Mouse (Mus musculus) macrophage (primary cell): ENCODE data around the gene Clmp. TPM values are rescaled to one million over a fixed set of nuclear protein-coding genes. Genes with fewer than 3 reads are reported as not detected.
"Not testable (repeated sequence)": the region's sequence is repeated elsewhere in the genome, so short reads cannot be mapped to it uniquely, and the experiment has no call there.

Experiments
- H3K27ac ChIP-seq: fragments of 350-480 bp; formaldehyde crosslinking; 2 replicates; pipeline ENCODE4 v1.9.0; 2021
- H3K36me3 ChIP-seq: fragments of 350-480 bp; formaldehyde crosslinking; 2 replicates; pipeline ENCODE4 v1.9.0; 2021; ENCODE audit errors: inconsistent target
- H3K4me3 ChIP-seq: fragments of 350-480 bp; formaldehyde crosslinking; 2 replicates; pipeline ENCODE4 v1.9.0; 2021; ENCODE audit errors: inconsistent target
- H3K79me2 ChIP-seq: fragments of 350-480 bp; formaldehyde crosslinking; 2 replicates; pipeline ENCODE4 v1.9.0; 2021; ENCODE audit errors: inconsistent target
- WGBS: methylation state at CpG from one replicate; pipeline ENCODE4 v1.1.7; 2026; ENCODE audit warnings: inconsistent platforms; ENCODE audit not compliant: missing documents; 5-methylcytosine and 5-hydroxymethylcytosine counted together
- polyA plus RNA-seq: library from polyadenylated mRNA; stranded (reverse); fragments of 250-400 nt; gene quantifications from 3 replicates; pipeline ENCODE4 v1.2.4, GENCODE M21; 2018; ENCODE audit warnings: inconsistent platforms

The Clmp gene
- polyA plus RNA-seq, 1 experiment from 2014 or later, result 0.20 TPM

- Histone ChIP-seq H3K4me3 (peak overlapping the region; percentile 78), H3K79me2 (peaks cover 29% of the 10 kb centered on the region), H3K36me3 (peaks cover 16% of the 10 kb centered on the region; the same call in 1 of the 2 replicates)
- not testable (repeated sequence) for H3K27ac ChIP-seq
- WGBS, result 6% methylated on average over 7 of the region's 8 CpGs
Observed at GRCm38 (mm10) chr9:40802533-40802875, 116.7 kb downstream of the Clmp start.

- not testable (repeated sequence) for H3K4me3 ChIP-seq, H3K27ac ChIP-seq
- Histone ChIP-seq H3K36me3 (peaks cover 16% of the 10 kb centered on the region; the same call in 1 of the 2 replicates), H3K79me2 (peaks cover 29% of the 10 kb centered on the region)
- 80% methylated on average over 3 of the region's 3 CpGs for WGBS
Observed at GRCm38 (mm10) chr9:40804576-40804975, 118.8 kb downstream of the Clmp start.

DNA sequence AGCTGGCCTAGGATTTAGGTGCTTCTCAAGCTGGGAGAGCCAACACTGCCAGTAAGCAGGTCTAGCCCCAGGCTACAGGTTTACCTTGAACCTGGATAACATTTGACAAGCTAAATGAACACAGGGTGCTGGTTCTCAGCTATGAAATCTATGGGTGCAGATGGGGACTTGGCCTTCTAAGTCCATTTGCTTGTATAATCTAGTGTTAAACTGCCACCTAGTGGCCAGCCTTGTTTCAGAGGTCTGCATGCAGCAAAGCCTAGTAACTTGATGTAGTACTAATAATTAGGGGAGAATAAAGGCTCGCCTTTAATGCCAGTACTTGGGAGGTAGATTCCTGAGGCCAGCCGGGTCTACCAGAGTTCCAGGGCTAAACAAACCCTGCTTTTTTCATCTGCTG is 119.5 kb downstream of the Clmp start:
- no peak overlapping the region for H3K4me3 ChIP-seq
- peaks cover 29% of the 10 kb centered on the region for H3K79me2 ChIP-seq
- WGBS, result 45% methylated on average over 2 of the region's 2 CpGs
- peaks cover 16% of the 10 kb centered on the region; the same call in 1 of the 2 replicates for H3K36me3 ChIP-seq
- H3K27ac ChIP-seq, result no peak overlapping the region

DNA sequence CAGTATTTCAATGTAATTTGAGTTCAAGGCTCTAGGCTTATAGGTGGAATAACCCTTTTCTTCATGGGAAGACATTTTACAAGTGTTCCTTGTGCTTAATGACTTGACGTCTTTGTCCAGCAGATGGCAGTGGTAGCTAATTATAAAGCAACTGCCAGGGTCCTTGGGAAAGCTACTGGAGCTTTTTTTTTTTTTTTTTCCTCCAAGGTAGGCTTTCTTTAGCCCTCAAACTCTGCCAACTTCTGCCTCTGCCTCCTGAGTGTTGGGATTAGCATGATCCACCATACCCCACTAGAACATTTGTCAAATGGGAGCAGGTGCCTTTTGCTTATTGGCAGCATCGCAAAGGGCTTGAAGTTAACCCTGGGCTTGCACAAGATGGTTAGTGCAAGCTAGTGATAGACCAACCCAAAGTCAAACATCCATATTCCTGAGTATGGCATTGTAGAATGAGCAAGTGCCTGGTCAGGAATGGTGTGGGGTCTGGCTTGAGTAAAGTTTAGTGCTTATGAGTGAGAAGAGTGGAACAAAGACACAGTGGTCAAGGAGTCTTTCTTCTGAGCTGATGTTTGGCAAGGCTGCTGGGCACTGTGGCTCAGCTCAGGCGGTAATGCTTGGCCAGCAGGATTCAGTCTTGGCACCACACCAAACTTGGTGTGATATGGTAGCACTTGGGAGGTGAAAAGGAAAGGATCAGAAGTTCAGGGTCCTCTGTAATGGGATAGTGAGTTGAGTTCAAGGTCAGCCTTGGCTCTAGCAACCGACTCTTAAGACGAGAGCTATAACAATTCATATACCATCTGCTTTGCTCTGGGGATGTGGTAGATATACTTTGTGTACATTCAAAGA is 120.9 kb downstream of the Clmp start:
- WGBS, result 57% methylated on average over 5 of the region's 5 CpGs
- Histone ChIP-seq H3K79me2 (peaks cover 23% of the 10 kb centered on the region), H3K36me3 (peaks cover 16% of the 10 kb centered on the region; the same call in 1 of the 2 replicates), H3K27ac (no peak overlapping the region), H3K4me3 (no peak overlapping the region)

- Histone ChIP-seq H3K27ac (no peak overlapping the region), H3K4me3 (no peak overlapping the region), H3K79me2 (peaks cover 15% of the 10 kb centered on the region), H3K36me3 (peaks cover 16% of the 10 kb centered on the region; the same call in 1 of the 2 replicates)
- 40% methylated on average over 11 of the region's 11 CpGs for WGBS
Observed at GRCm38 (mm10) chr9:40807289-40807920, 121.6 kb downstream of the Clmp start.

DNA sequence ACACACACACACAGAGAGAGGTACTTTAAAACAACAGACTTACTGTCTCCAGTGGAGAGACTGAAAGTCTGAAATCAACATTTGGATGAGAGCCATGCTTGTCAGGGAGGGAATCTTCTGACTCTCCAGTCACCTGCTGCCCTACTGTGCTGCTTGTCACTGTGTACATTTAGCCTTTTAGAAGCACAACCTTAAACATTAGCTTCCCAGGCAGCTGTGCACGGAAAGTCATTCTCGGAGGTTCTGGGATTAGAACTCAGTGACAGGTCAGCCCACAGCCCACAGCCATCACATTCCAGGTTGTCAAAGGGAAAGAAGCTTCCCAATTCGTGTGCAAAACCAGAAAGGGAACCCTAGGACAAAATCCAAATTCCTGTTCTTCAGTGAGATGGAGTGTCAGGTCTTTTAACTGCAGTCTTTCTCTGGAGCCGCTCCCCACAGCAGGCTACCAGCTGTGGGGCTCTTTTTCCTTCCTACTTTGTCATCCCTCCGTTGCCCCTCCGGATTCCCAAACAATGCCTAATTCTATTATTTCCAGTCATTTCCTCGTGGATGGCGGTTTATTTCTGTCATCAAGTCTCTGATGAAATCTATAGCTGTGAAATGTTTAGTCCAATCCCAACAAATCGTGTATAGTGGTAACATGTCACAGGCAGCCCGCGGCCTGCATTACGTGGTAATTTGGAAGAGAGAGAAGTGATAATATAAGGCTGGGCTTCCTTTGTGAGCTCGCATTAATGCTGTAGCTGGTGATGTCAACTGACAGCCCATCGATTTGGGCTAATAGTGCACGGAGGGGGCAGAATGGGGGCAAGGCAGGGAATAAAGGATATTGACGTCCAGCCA is 122.5 kb downstream of the Clmp start:
- peaks cover 16% of the 10 kb centered on the region; the same call in 1 of the 2 replicates for H3K36me3 ChIP-seq
- peaks cover 9% of the 10 kb centered on the region for H3K79me2 ChIP-seq
- H3K27ac ChIP-seq, result no peak overlapping the region
- no peak overlapping the region for H3K4me3 ChIP-seq
- 76% methylated on average over 16 of the region's 16 CpGs for WGBS

GRCm38 (mm10) chr9:40808907-40809280 is 123.1 kb downstream of the Clmp start:
- no peak overlapping the region for H3K27ac ChIP-seq
- H3K36me3 ChIP-seq, result peaks cover 16% of the 10 kb centered on the region; the same call in 1 of the 2 replicates
- H3K4me3 ChIP-seq, result no peak overlapping the region

GRCm38 (mm10) chr9:40811860-40812259 is 126.1 kb downstream of the Clmp start:
- Histone ChIP-seq H3K4me3 (no peak overlapping the region), H3K27ac (peak overlapping the region; percentile 47; the same call in 1 of the 2 replicates), H3K79me2 (no peaks in the 10 kb centered on the region), H3K36me3 (no peaks in the 10 kb centered on the region)
- 77% methylated on average over 2 of the region's 2 CpGs for WGBS

More at GRCm38 (mm10) chr9:40808907-40809280, 123.1 kb downstream of the Clmp start:
- 92% methylated on average over 7 of the region's 8 CpGs for WGBS
- H3K79me2 ChIP-seq, result peaks cover 3% of the 10 kb centered on the region; the same call in 1 of the 2 replicates

DNA sequence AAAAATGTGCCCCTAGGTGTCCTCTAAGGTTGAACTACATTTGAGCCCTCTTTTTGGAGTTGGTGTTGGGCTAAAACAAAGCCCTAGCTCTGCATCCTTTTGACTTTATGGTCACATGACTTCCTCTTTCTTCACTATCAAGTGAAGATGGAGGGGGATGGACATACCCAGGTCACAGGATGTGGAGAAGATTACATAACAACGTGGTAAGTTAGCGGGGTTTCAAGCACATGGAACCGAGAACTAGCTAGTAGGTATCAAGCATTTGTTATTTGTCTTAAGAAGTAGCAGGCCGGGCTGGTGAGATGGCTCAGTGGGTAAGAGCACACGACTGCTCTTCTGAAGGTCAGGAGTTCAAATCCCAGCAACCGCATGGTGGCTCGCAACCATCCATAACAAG is 128.3 kb downstream of the Clmp start:
- H3K27ac ChIP-seq, result peak overlapping the region; percentile 62
- H3K79me2 ChIP-seq, result no peaks in the 10 kb centered on the region
- no peak overlapping the region for H3K4me3 ChIP-seq
- 14% methylated on average over 7 of the region's 7 CpGs for WGBS
- H3K36me3 ChIP-seq, result no peaks in the 10 kb centered on the region

- 98% methylated on average over 5 of the region's 5 CpGs for WGBS
- Histone ChIP-seq H3K27ac (no peak overlapping the region), H3K36me3 (no peaks in the 10 kb centered on the region), H3K4me3 (no peak overlapping the region), H3K79me2 (no peaks in the 10 kb centered on the region)
Observed at GRCm38 (mm10) chr9:40817325-40818028, 131.7 kb downstream of the Clmp start.

DNA sequence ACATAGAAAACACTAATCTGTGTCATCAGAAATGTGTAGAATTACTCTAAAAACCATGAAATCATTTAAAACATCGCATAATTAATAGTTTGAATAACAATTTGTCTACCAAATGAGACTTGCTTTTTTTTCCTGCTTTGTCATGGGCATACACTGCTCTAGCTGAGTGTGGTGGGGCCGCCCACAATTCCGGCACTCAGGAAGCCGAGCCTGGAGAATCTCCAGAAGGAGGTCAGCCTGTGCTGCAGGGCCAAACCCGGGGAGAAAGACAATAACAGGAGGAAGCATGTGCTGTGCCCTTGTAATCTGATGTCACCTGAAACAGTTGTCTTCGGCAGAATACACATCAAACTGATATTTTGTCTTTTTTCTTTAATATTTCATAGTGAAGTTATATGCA is 139.8 kb downstream of the Clmp start:
- 73% methylated on average over 6 of the region's 6 CpGs for WGBS
- H3K27ac ChIP-seq, result no peak overlapping the region
- H3K36me3 ChIP-seq, result no peaks in the 10 kb centered on the region
- no peaks in the 10 kb centered on the region for H3K79me2 ChIP-seq
- H3K4me3 ChIP-seq, result no peak overlapping the region

DNA sequence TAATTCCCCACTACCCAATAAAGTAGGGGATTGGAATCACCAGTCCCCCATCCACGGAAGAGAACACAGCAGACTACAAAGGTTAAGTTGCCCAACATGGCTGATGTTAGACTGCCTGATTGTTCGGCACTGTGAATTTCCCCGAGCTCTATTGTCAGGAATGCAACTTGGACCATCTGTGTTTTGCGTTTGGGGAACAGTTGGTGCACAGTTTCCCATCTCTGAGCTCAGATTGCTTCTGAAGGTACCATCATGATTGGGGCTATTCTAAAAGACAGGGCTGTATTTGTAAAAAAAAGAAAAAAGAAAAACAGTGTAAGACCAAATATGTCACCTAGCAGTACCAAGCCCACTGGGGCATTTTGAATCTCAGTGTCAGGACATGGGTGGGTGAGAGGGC is 141.6 kb downstream of the Clmp start:
- 95% methylated on average over 4 of the region's 4 CpGs for WGBS
- Histone ChIP-seq H3K4me3 (no peak overlapping the region), H3K79me2 (no peaks in the 10 kb centered on the region), H3K27ac (no peak overlapping the region), H3K36me3 (no peaks in the 10 kb centered on the region)

DNA sequence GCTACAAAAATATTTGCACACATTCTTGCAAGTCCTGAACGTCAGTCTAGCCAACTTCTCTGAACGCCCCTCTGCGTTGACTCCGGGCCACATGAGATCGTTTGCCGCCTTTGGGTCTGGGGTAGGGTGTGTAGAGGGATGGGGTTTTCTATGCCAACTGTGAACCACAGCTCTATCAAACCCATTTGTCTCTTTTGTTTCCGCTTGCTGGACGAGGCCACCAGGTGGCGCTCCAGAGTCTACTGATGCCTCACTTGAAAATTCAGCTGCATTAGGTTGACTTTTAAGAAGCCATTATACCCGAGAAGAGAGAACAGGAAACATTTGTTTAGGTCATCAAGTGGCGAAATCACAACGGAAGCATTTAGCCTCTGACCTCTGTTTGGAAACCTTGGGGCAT is 148.8 kb downstream of the Clmp start:
- Histone ChIP-seq H3K79me2 (no peaks in the 10 kb centered on the region), H3K36me3 (no peaks in the 10 kb centered on the region), H3K27ac (peak overlapping the region; percentile 21; the same call in 1 of the 2 replicates), H3K4me3 (no peak overlapping the region)
- WGBS, result 6% methylated on average over 12 of the region's 12 CpGs
